Mouse (Mus musculus) neutrophil, adult 59 days (primary cell): Measurements from ENCODE around the gene Nr1h2. TPM values are rescaled to one million over a fixed set of nuclear protein-coding genes. Genes with fewer than 3 reads are reported as not detected.

Source experiments
- total RNA-seq, 2 experiments: library from RNA; stranded (reverse); gene quantifications; 1 replicate in 1 of 2; 2 replicates in 1 of 2; pipeline ENCODE4 v1.2.4; 2023

Nr1h2 gene
- total RNA-seq, result 100 to 1,000 TPM; 311 to 353 TPM

GRCm38 (mm10) chr7:44553826-44554225 is at the start of gene Nr1h2:
Gene Nr1h2 (minus strand): TSS chr7:44553951.

GRCm38 (mm10) chr7:44590402-44591347 is 36.9 kb upstream of the Nr1h2 start, which contains the start of gene Kcnc3:
Gene Kcnc3 (plus strand): TSS chr7:44590664.

GRCm38 (mm10) chr7:44572213-44572701 is 18.5 kb upstream of the Nr1h2 start, which contains the start of gene Napsa:
Gene Napsa (plus strand): TSS chr7:44572380.

GRCm38 (mm10) chr7:44548497-44549087 is 5.2 kb downstream of the Nr1h2 start, which contains the start of gene Pold1:
Gene Pold1 (minus strand): TSS chr7:44548849.

GRCm38 (mm10) chr7:44531946-44532732 is 21.6 kb downstream of the Nr1h2 start, which contains the start of gene Spib:
Gene Spib (minus strand): TSS chr7:44532071.

GRCm38 (mm10) chr7:44524502-44524901 is 29.2 kb downstream of the Nr1h2 start, which contains the start of gene Mybpc2:
Gene Mybpc2 (minus strand): TSS chr7:44524656.

Other genes starting within 250 kb of the Nr1h2 start
- gene Clec11a, start 247.0 kb downstream of the Nr1h2 start, total RNA-seq, result 1 to 10 TPM in 1 of 2 experiments, under 1 TPM in 1; 0.42 to 1.1 TPM
- under 1 TPM; 0.40 to 0.57 TPM for gene Shank1, start 243.7 kb downstream of the Nr1h2 start, total RNA-seq
- gene Syt3, start 169.8 kb downstream of the Nr1h2 start, total RNA-seq, result under 1 TPM in 1 of 2 experiments, not detected in 1; 0.36 TPM
- gene 1700008O03Rik, start 168.1 kb downstream of the Nr1h2 start, total RNA-seq, result under 1 TPM in 1 of 2 experiments, not detected in 1; 0.16 TPM
- gene Lrrc4b, start 124.9 kb downstream of the Nr1h2 start, total RNA-seq, result not detected
- gene Aspdh, start 88.6 kb downstream of the Nr1h2 start, total RNA-seq, result not detected
- gene Josd2, start 86.0 kb downstream of the Nr1h2 start, total RNA-seq, result 10 to 100 TPM; 29.3 to 40.6 TPM
- 10 to 100 TPM; 26.0 to 27.0 TPM for gene Emc10, start 57.4 kb downstream of the Nr1h2 start, total RNA-seq
- 1 to 10 TPM in 1 of 2 experiments, under 1 TPM in 1; 0.90 to 2.7 TPM for gene Fam71e1, start 57.4 kb downstream of the Nr1h2 start, total RNA-seq
- under 1 TPM; 0.13 to 0.46 TPM for gene Mybpc2, start 29.3 kb downstream of the Nr1h2 start, total RNA-seq
- gene Spib, start 21.9 kb downstream of the Nr1h2 start, total RNA-seq, result 10 to 100 TPM in 1 of 2 experiments, 1 to 10 TPM in 1; 4.6 to 14.6 TPM
- gene Pold1, start 5.1 kb downstream of the Nr1h2 start, total RNA-seq, result 10 to 100 TPM; 46.1 to 62.2 TPM
- gene Napsa, start 18.4 kb upstream of the Nr1h2 start, total RNA-seq, result 100 to 1,000 TPM; 144 to 183 TPM
- under 1 TPM; 0.67 to 0.86 TPM for gene Kcnc3, start 36.7 kb upstream of the Nr1h2 start, total RNA-seq
- not detected for gene Myh14, start 116.9 kb upstream of the Nr1h2 start, total RNA-seq
- not detected for gene Izumo2, start 154.8 kb upstream of the Nr1h2 start, total RNA-seq
- gene Vrk3, start 194.5 kb upstream of the Nr1h2 start, total RNA-seq, result 10 to 100 TPM; 49.1 to 59.2 TPM
- gene Zfp473, start 197.1 kb upstream of the Nr1h2 start, total RNA-seq, result 1 to 10 TPM; 1.0 to 1.7 TPM